Mouse (Mus musculus) midbrain, embryonic 10.5 days (tissue): ENCODE results near the gene Dnmbp. TPM values are rescaled to one million over a fixed set of nuclear protein-coding genes. Genes with fewer than 3 reads are reported as not detected.
A peak's percentile ranks its signal among the peaks of the same experiment; 100 is the strongest.

Experiments
- DNase-seq: peaks from one replicate; pipeline ENCODE4 v3.0.0-alpha.2; 2017; ENCODE audit warnings: low spot score
- H3K27ac ChIP-seq: fragments of 300-500 bp; sonication (generic); replicated peaks from 2 replicates; pipeline ENCODE4 v1.5.1; 2016; ENCODE audit warnings: mild to moderate bottlenecking
- H3K27me3 ChIP-seq: fragments of 300-500 bp; sonication (generic); 2 replicates; pipeline ENCODE4 v1.6.1; 2016; ENCODE audit warnings: low read depth, mild to moderate bottlenecking; ENCODE audit not compliant: poor library complexity, severe bottlenecking
- H3K36me3 ChIP-seq: fragments of 300-500 bp; sonication (generic); 2 replicates; pipeline ENCODE4 v1.6.1; 2016; ENCODE audit warnings: mild to moderate bottlenecking, moderate library complexity
- H3K4me1 ChIP-seq: fragments of 300-500 bp; sonication (generic); 2 replicates; pipeline ENCODE4 v1.6.1; 2016
- H3K4me3 ChIP-seq: fragments of 300-500 bp; sonication (generic); 2 replicates; pipeline ENCODE4 v1.5.1; 2016; ENCODE audit warnings: mild to moderate bottlenecking, moderate library complexity
- H3K9me3 ChIP-seq: fragments of 300-500 bp; sonication (generic); replicated peaks from 2 replicates; pipeline ENCODE4 v1.6.1; 2016; ENCODE audit warnings: mild to moderate bottlenecking
- WGBS: fragments of 180-500 bp; shearing (Covaris S2); methylation state at CpG from one replicate; pipeline ENCODE4 v1.1.7; 2016; 5-methylcytosine and 5-hydroxymethylcytosine counted together
- polyA plus RNA-seq: library from polyadenylated mRNA; unstranded; fragments of >200 nt; fragmentation: Nextera tagmentation; extraction: Ambion mirVana; gene quantifications from 2 replicates; pipeline ENCODE4 v1.2.1, GENCODE M21; 2016

The Dnmbp gene
- polyA plus RNA-seq, 1 experiment from 2014 or later: 17.0 TPM

DNA sequence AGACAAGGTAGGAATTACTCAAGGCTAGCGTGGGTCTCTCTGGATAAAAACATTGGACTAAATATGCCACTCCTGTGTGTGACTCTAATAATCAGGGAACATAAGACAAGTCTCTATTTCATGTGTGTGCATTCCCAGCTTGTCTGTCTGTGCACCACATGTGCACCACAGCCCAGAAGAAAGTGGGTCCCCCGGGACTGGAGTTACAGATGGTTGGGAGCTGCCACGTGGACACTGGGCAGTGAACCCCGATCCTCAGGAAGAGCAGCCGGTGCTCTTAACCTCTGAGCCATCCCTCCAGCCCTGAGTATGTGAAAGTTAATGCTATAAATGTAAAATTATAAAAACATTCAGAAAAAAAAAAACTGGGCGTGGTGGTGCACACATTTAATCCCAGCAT, 22.2 kb downstream of the Dnmbp start:
- Histone ChIP-seq H3K4me1 (peaks cover 18% of the 10 kb centered on the region), H3K27ac (no peak overlapping the region), H3K9me3 (no peaks in the 10 kb centered on the region), H3K27me3 (peaks cover 15% of the 10 kb centered on the region), H3K4me3 (no peak overlapping the region), H3K36me3 (no peaks in the 10 kb centered on the region)
- DNase-seq: no peak
- WGBS: 89% methylated on average over 6 of the region's 6 CpGs

DNA sequence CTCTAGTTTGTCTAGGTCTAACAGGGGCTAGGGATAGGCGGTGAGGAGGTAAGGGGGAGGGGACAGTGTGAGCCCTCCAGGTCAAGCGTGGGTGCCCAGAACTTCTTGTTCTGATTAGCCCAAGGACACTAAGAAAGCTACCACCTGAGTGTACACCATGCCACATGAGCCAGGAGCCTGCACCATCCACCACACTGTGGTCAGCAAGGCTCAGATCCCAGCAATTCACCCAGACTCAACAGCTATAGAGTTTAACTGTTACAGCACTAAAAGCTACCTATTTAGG, 22.6 kb downstream of the Dnmbp start:
- Histone ChIP-seq H3K9me3 (no peaks in the 10 kb centered on the region), H3K4me3 (no peak overlapping the region), H3K27ac (no peak overlapping the region), H3K36me3 (no peaks in the 10 kb centered on the region), H3K27me3 (peaks cover 15% of the 10 kb centered on the region), H3K4me1 (peaks cover 18% of the 10 kb centered on the region)
- DNase-seq: no peak
- 74% methylated on average over 2 of the region's 2 CpGs for WGBS

DNA sequence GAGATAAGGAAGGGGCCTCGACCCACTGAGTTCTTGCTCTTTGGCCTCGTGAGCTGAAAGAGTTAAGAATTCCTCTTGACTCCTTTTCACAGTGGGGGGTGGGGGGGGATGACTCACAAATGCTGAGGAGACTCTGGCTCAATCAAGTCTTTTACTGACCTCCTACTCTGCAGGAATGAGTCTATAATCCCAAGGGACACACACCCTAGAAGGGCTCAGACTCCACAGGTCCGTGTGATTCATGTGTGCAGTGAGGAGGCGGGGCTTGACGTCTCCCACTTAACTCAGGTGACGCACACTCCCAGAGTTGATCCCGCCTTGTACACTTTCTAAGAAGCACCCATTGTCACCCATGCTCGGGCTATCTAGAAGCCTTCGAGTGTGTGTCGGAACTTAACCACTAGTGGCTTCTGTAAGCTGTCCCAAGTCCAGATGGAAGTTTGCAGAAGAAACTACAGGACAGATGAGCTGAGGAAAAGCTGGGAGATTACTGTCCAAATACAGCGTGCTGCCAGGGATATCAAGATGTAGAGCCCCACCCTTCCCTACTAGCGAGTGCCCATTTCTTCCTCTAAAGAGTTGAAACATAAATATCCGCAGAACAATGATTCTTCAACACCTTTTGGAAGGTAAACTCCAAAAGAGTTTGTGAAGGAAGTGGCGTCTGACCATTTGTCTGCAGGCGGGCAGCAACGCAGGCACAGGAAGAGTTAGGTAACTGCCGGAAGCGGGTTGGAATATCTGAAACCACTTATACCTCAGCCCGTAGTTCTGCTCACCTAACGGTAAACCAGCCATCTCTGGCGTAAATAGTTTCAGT, 23.2 kb downstream of the Dnmbp start:
- Histone ChIP-seq H3K27ac (no peak overlapping the region), H3K36me3 (no peaks in the 10 kb centered on the region), H3K27me3 (peaks cover 13% of the 10 kb centered on the region), H3K4me3 (no peak overlapping the region), H3K9me3 (no peaks in the 10 kb centered on the region), H3K4me1 (peaks cover 18% of the 10 kb centered on the region)
- WGBS: 74% methylated on average over 21 of the region's 21 CpGs
- no peak for DNase-seq

DNA sequence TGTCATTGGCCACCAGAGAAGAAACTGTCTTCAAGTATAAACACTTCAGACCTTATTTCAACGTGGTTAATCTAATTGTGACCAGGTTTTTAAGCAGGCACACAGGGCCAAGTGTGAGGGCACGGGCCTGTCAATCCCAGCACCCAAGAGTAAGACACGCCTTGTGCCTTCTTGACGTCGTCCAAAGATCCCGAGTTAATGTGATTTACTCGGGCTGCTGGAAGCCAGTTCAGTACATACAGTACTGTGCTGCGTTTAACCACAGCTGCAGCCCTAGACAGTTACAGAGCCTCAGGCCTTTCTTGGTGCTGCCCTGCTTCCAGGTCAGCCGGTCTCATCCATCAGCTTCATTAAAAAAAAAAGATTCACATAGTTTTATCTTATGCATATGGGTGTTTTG, 24.6 kb downstream of the Dnmbp start:
- 83% methylated on average over 9 of the region's 9 CpGs for WGBS
- Histone ChIP-seq H3K27ac (no peak overlapping the region), H3K36me3 (no peaks in the 10 kb centered on the region), H3K4me3 (no peak overlapping the region), H3K9me3 (no peaks in the 10 kb centered on the region), H3K4me1 (peaks cover 11% of the 10 kb centered on the region), H3K27me3 (no peaks in the 10 kb centered on the region)
- no peak for DNase-seq

DNA sequence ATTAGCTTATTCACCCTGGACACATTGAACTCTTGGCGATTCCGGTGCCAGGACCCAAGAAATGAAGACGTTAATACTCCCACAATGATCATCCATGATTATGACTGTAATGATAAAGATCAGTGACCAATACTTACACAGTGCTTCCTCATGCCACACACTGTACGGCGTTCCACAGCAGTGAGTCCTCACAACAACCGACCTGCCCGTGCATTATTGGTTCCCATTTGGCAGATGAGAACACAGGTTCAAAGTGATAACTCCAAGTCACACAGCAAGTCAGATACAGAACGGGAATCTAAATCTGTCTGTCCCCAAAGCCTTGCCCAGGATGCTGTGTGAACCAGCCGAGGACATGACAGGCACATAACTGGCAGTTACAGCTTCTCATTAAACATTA, 25.0 kb downstream of the Dnmbp start:
- peaks cover 8% of the 10 kb centered on the region for H3K4me1 ChIP-seq
- no peaks in the 10 kb centered on the region for H3K36me3 ChIP-seq
- H3K9me3 ChIP-seq: no peaks in the 10 kb centered on the region
- DNase-seq: no peak
- no peaks in the 10 kb centered on the region for H3K27me3 ChIP-seq
- H3K27ac ChIP-seq: no peak overlapping the region
- no peak overlapping the region for H3K4me3 ChIP-seq
- 93% methylated on average over 9 of the region's 9 CpGs for WGBS

DNA sequence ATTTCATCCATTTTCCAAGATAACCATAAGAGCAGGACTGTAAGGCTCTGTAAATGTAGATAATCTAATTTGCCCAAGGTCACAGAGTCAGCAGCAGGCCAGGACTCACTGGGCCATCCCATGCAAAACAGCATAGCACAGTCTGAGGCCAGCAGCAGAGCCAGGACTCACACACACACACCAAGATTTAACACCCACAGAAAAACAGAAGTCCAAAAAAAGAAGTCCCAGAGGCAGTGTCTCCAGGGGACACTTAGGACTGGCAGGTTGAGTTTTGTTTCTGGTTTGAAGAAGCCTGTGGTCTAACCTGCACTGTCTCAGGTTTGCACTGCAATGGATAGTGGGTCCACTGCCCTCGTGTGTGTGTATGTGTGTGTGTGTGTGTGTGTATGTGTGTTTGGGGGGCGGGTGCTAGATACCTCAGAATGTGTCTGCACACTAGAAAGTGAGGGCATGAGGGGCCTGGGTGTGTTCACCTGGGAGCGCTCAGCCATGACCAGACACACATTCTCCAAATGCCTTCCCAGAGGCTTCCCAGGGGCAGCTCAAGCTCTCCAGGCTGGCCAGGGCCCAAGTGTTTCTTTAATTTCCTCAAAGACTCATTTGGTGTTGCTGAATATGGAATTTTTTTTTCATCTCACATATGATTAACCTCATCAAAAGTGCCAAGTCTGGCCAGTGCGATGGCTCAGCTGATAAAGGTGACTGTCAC, 27.1 kb downstream of the Dnmbp start:
- 89% methylated on average over 4 of the region's 4 CpGs for WGBS
- DNase-seq: no peak
- no peaks in the 10 kb centered on the region for H3K27me3 ChIP-seq
- H3K4me1 ChIP-seq: peaks cover 8% of the 10 kb centered on the region
- H3K9me3 ChIP-seq: no peaks in the 10 kb centered on the region
- no peaks in the 10 kb centered on the region for H3K36me3 ChIP-seq
- H3K4me3 ChIP-seq: no peak overlapping the region
- no peak overlapping the region for H3K27ac ChIP-seq

DNA sequence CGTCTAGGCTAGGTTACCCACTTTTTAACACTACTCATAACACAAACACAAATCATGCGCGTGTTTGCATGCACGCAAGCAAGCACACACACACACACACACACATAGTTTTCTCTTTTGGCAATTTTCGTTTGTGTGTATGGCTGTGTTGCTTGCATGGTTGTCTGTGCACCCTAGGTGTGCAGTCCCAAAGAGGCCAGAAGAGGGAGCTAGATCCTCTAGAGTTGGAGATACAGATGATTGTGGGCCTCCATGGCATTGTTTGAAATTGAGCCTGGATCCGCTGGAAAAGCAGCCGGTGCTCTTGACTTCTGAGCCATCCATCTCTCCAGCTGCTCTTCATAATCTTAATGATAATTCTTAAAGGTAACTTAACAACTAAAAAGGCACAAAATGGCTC, 33.5 kb downstream of the Dnmbp start:
- Histone ChIP-seq H3K27me3 (no peaks in the 10 kb centered on the region), H3K36me3 (peaks cover 8% of the 10 kb centered on the region), H3K27ac (no peak overlapping the region), H3K9me3 (no peaks in the 10 kb centered on the region), H3K4me3 (no peak overlapping the region), H3K4me1 (peaks cover 10% of the 10 kb centered on the region)
- no peak for DNase-seq
- WGBS: 95% methylated on average over 7 of the region's 7 CpGs

DNA sequence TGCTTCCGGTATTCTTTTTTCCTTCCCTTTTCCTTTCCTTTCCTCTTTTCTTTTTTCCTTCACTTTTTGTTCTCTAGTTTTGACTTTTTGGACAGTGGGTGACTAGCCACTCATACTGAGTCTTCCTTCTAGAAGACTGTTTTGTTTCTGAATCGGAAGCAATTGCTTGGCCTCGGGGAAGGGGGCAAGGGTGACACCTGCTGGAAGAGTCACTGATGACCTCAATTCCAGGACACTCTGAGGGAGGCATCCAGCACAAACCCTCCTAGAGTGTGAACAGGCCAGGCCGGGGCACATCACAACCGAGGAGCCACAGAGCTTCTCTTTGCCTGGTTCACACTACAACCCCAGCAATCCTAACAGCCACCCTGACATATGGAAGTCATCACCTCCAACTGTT, 34.0 kb downstream of the Dnmbp start:
- Histone ChIP-seq H3K36me3 (peaks cover 13% of the 10 kb centered on the region), H3K4me1 (peaks cover 10% of the 10 kb centered on the region), H3K4me3 (no peak overlapping the region), H3K27me3 (no peaks in the 10 kb centered on the region), H3K27ac (no peak overlapping the region), H3K9me3 (no peaks in the 10 kb centered on the region)
- peak; percentile 39 for DNase-seq
- WGBS: 54% methylated on average over 5 of the region's 5 CpGs

DNA sequence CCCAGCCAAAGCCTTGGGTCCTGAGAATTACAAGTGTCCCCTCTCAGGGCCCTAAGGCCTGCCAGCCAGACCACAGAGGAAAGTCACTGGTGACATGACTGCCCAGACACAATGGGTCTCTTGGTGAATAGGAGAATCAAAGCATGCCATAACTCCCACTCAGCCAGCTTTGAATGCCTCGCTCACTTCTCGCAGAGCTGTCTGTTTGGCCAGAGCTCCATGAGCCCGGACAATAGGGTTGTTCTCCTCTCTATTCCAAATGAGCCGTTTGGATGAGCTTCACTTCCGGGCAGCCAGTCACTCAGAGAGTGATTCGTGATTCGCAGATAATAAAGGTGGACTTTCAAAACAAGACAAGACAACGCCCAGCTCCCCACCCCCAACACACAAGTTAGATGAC, 34.9 kb downstream of the Dnmbp start:
- 43% methylated on average over 8 of the region's 8 CpGs for WGBS
- no peak for DNase-seq
- no peaks in the 10 kb centered on the region for H3K27me3 ChIP-seq
- peak overlapping the region; percentile 58 for H3K27ac ChIP-seq
- H3K36me3 ChIP-seq: peaks cover 15% of the 10 kb centered on the region
- peaks cover 10% of the 10 kb centered on the region for H3K4me1 ChIP-seq
- no peaks in the 10 kb centered on the region for H3K9me3 ChIP-seq
- H3K4me3 ChIP-seq: no peak overlapping the region

DNA sequence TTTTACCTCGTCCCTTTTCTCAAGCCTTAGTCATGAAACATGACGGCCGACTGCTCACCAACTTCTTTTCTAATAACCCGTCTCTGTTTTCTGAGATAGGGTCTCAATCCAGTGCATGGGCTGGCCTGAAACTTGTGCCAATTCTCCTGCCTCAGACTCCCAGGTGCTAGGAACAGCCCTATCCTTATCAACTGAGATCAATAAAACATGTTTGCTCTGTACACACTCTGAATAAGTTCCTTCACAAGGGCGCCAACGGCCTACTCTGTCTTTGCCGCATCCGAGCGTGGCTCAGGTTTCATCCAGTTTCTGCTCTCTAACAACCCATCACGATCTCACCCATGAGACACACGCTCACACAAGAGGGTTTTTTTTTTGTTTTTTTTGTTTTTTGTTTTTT, 35.7 kb downstream of the Dnmbp start:
- no peak overlapping the region for H3K27ac ChIP-seq
- peaks cover 10% of the 10 kb centered on the region for H3K4me1 ChIP-seq
- WGBS: 86% methylated on average over 11 of the region's 11 CpGs

DNA sequence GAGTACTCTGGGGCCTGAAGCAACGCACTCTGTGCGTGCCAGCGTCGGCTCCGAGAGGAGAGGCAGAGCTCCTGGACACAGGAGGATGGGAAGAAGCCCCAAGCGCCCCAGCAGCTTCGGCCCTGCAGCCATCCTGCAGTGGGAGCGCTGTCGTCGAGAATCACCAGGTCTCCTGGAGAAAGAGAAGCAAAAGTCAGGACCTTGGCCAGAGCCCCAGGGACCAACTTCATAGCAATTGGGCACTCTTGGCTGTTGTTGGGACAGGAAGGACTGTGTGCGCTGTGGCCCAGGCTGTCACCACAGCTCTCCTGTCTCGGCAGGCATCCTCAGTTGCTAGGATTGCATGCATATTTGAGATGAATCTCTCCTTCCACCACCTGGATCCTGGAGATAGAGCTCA, 37.1 kb downstream of the Dnmbp start:
- Histone ChIP-seq H3K4me1 (peaks cover 10% of the 10 kb centered on the region), H3K4me3 (no peak overlapping the region), H3K9me3 (no peaks in the 10 kb centered on the region), H3K27ac (no peak overlapping the region), H3K27me3 (no peaks in the 10 kb centered on the region), H3K36me3 (peaks cover 17% of the 10 kb centered on the region)
- 45% methylated on average over 12 of the region's 12 CpGs for WGBS
- DNase-seq: no peak

More for the DNA sequence above, 35.7 kb downstream of the Dnmbp start:
- Histone ChIP-seq H3K27me3 (no peaks in the 10 kb centered on the region), H3K4me3 (no peak overlapping the region), H3K9me3 (no peaks in the 10 kb centered on the region), H3K36me3 (peaks cover 17% of the 10 kb centered on the region)
- no peak for DNase-seq

DNA sequence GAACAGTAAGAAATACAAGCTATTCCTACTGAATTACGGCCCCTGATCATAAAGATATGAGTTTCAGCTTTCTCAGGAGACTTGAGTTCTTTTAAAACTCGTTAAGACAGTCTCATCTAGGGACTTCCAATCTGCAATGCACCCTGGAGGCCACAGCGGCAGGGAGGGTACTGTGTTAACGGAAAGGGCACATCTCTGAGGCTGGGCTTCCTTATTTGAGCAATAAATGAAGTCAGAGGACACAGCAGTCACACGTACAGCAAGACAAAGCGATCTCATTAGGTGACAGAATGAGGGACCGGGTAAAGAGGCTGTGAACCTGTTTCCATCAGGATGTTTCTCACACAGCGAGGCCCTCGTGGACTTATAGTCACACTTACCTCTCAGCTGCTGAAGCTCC, 39.3 kb downstream of the Dnmbp start:
- Histone ChIP-seq H3K9me3 (no peaks in the 10 kb centered on the region), H3K27ac (no peak overlapping the region), H3K4me3 (no peak overlapping the region), H3K27me3 (no peaks in the 10 kb centered on the region), H3K36me3 (peaks cover 17% of the 10 kb centered on the region), H3K4me1 (peaks cover 10% of the 10 kb centered on the region)
- 92% methylated on average over 9 of the region's 9 CpGs for WGBS
- DNase-seq: no peak

DNA sequence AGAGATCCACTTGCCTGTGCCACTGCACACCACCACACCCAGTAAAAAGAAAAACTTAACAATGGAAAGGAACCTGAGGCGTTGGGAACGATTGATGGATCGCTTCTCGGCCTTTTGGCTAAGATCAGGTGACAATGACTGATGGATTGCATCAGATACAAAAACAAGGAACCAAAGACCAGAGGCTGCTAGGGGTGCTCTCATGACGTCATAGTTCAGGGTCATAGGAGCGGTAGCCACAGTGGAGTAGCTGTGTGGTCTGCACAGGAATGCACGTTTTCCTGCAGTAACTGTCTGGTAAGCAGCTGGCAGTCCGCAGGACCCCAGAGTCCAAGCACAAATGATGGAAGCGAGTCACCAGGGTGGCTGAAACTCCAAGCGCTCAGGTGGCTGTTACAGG, 41.4 kb downstream of the Dnmbp start:
- no peak for DNase-seq
- no peaks in the 10 kb centered on the region for H3K9me3 ChIP-seq
- 83% methylated on average over 10 of the region's 10 CpGs for WGBS

More for the DNA sequence above, 41.4 kb downstream of the Dnmbp start:
- Histone ChIP-seq H3K4me3 (no peak overlapping the region), H3K27me3 (no peaks in the 10 kb centered on the region), H3K27ac (no peak overlapping the region), H3K4me1 (peaks cover 10% of the 10 kb centered on the region), H3K36me3 (peaks cover 17% of the 10 kb centered on the region)
